Mouse (Mus musculus) hindbrain, embryonic 11.5 days (tissue): Measurements from ENCODE around the gene Fut8. TPM values are rescaled to one million over a fixed set of nuclear protein-coding genes. Genes with fewer than 3 reads are reported as not detected.
"Not testable (repeated sequence)": the region's sequence is repeated elsewhere in the genome, so short reads cannot be mapped to it uniquely, and the experiment has no call there.

Experiments used
- ATAC-seq: fragments of 200-750 bp; cut with Nextera tagmentation; 2 replicates; pipeline ENCODE4 v1.8.0; 2017; ENCODE audit warnings: mild to moderate bottlenecking, moderate TSS enrichment, moderate library complexity; ENCODE audit not compliant: low FRiP score
- DNase-seq: peaks from one replicate; pipeline ENCODE4 v3.0.0-alpha.2; 2015; ENCODE audit warnings: low spot score
- H3K27ac ChIP-seq: fragments of 300-500 bp; sonication (generic); 2 replicates; pipeline ENCODE4 v1.5.1; 2014; ENCODE audit warnings: mild to moderate bottlenecking, low read depth, low read length
- H3K27me3 ChIP-seq: fragments of 300-500 bp; sonication (generic); 2 replicates; pipeline ENCODE4 v1.6.1; 2014; ENCODE audit warnings: mild to moderate bottlenecking, low read length, moderate library complexity, mixed read lengths; ENCODE audit not compliant: control insufficient read depth, insufficient read depth
- H3K36me3 ChIP-seq: fragments of 300-500 bp; sonication (generic); 2 replicates; pipeline ENCODE4 v1.6.1; 2014; ENCODE audit warnings: mild to moderate bottlenecking, low read length, moderate library complexity, mixed read lengths; ENCODE audit not compliant: control insufficient read depth, insufficient read depth
- H3K4me1 ChIP-seq: fragments of 300-500 bp; sonication (generic); replicated peaks from 2 replicates; pipeline ENCODE4 v1.6.1; 2014; ENCODE audit warnings: low read length, mixed read lengths; ENCODE audit not compliant: control insufficient read depth, insufficient read depth
- H3K4me2 ChIP-seq: fragments of 300-500 bp; sonication (generic); replicated peaks from 2 replicates; pipeline ENCODE4 v1.6.1; 2014; ENCODE audit warnings: mild to moderate bottlenecking, low read depth, low read length
- H3K4me3 ChIP-seq: fragments of 300-500 bp; sonication (generic); 2 replicates; pipeline ENCODE4 v1.5.1; 2014; ENCODE audit warnings: low read depth, low read length
- H3K9ac ChIP-seq: fragments of 300-500 bp; sonication (generic); 2 replicates; pipeline ENCODE4 v1.6.1; 2014; ENCODE audit warnings: low read depth, low read length
- H3K9me3 ChIP-seq: fragments of 300-500 bp; sonication (generic); 2 replicates; pipeline ENCODE4 v1.6.1; 2016; ENCODE audit warnings: low read length; ENCODE audit not compliant: control insufficient read depth
- WGBS: fragments of 180-500 bp; shearing (Covaris S2); extraction: QIAGEN DNeasy Blood & Tissue Kit; methylation state at CpG from one replicate; pipeline ENCODE4 v1.1.7; 2014; 5-methylcytosine and 5-hydroxymethylcytosine counted together
- polyA plus RNA-seq: library from polyadenylated mRNA; unstranded; fragments of >200 nt; fragmentation: Nextera tagmentation; extraction: Ambion mirVana; gene quantifications from 2 replicates; pipeline ENCODE4 v1.2.1, GENCODE M21; 2014

The Fut8 gene
- polyA plus RNA-seq, 1 experiment from 2014 or later: 34.4 TPM

- H3K4me1 ChIP-seq: no peaks in the 10 kb centered on the region
- 82% methylated on average over 4 of the region's 4 CpGs for WGBS
- H3K9me3 ChIP-seq: no peaks in the 10 kb centered on the region
- no peak for ATAC-seq
- H3K4me3 ChIP-seq: no peak overlapping the region
- H3K27ac ChIP-seq: no peak overlapping the region
- H3K27me3 ChIP-seq: no peaks in the 10 kb centered on the region
- H3K4me2 ChIP-seq: no peak overlapping the region
- H3K9ac ChIP-seq: no peak overlapping the region
- H3K36me3 ChIP-seq: no peaks in the 10 kb centered on the region
- no peak for DNase-seq
These were observed 53.1 kb downstream of the Fut8 start for GRCm38 (mm10) chr12:77291017-77291416.

GRCm38 (mm10) chr12:77291864-77292263, 53.9 kb downstream of the Fut8 start:
- DNase-seq, H3K27ac ChIP-seq, H3K27me3 ChIP-seq, H3K4me3 ChIP-seq, H3K36me3 ChIP-seq, H3K4me2 ChIP-seq, ATAC-seq, H3K9me3 ChIP-seq, H3K9ac ChIP-seq, H3K4me1 ChIP-seq: not testable (repeated sequence)
- WGBS: 74% methylated on average over 2 of the region's 2 CpGs

GRCm38 (mm10) chr12:77292375-77293258, 54.7 kb downstream of the Fut8 start:
- ATAC-seq (no peak), DNase-seq (no peak)
- no peak overlapping the region for H3K4me3 ChIP-seq
- H3K27me3 ChIP-seq: no peaks in the 10 kb centered on the region
- 84% methylated on average over 4 of the region's 4 CpGs for WGBS
- no peaks in the 10 kb centered on the region for H3K9me3 ChIP-seq
- no peaks in the 10 kb centered on the region for H3K4me1 ChIP-seq
- no peaks in the 10 kb centered on the region for H3K36me3 ChIP-seq
- H3K4me2 ChIP-seq: no peak overlapping the region
- no peak overlapping the region for H3K9ac ChIP-seq
- no peak overlapping the region for H3K27ac ChIP-seq

- Histone ChIP-seq H3K36me3 (no peaks in the 10 kb centered on the region), H3K4me3 (no peak overlapping the region), H3K27me3 (no peaks in the 10 kb centered on the region), H3K9ac (no peak overlapping the region), H3K4me1 (no peaks in the 10 kb centered on the region), H3K4me2 (no peak overlapping the region), H3K27ac (no peak overlapping the region), H3K9me3 (no peaks in the 10 kb centered on the region)
- 94% methylated on average over 1 of the region's 1 CpGs for WGBS
- DNase-seq: no peak
- ATAC-seq: no peak
These were observed 58.2 kb downstream of the Fut8 start for GRCm38 (mm10) chr12:77296119-77296518.

- H3K27ac ChIP-seq: no peak overlapping the region
- no peaks in the 10 kb centered on the region for H3K9me3 ChIP-seq
- no peak overlapping the region for H3K9ac ChIP-seq
- H3K36me3 ChIP-seq: no peaks in the 10 kb centered on the region
- H3K4me1 ChIP-seq: no peaks in the 10 kb centered on the region
- ATAC-seq (no peak), DNase-seq (no peak)
- no peak overlapping the region for H3K4me2 ChIP-seq
- 92% methylated on average over 4 of the region's 4 CpGs for WGBS
- no peaks in the 10 kb centered on the region for H3K27me3 ChIP-seq
- H3K4me3 ChIP-seq: no peak overlapping the region
These were observed 59.2 kb downstream of the Fut8 start for GRCm38 (mm10) chr12:77297114-77297513.

- ATAC-seq: no peak
- Histone ChIP-seq H3K27me3 (no peaks in the 10 kb centered on the region), H3K4me1 (no peaks in the 10 kb centered on the region), H3K27ac (no peak overlapping the region), H3K36me3 (no peaks in the 10 kb centered on the region), H3K4me2 (no peak overlapping the region), H3K4me3 (no peak overlapping the region), H3K9me3 (no peaks in the 10 kb centered on the region), H3K9ac (no peak overlapping the region)
- DNase-seq: no peak
- 88% methylated on average over 2 of the region's 2 CpGs for WGBS
These were observed 59.9 kb downstream of the Fut8 start for GRCm38 (mm10) chr12:77297858-77298257.

- Histone ChIP-seq H3K4me3 (no peak overlapping the region), H3K4me2 (no peak overlapping the region), H3K9me3 (no peaks in the 10 kb centered on the region), H3K27ac (no peak overlapping the region), H3K4me1 (no peaks in the 10 kb centered on the region), H3K27me3 (no peaks in the 10 kb centered on the region), H3K36me3 (no peaks in the 10 kb centered on the region), H3K9ac (no peak overlapping the region)
- DNase-seq (no peak), ATAC-seq (no peak)
- WGBS: 90% methylated on average over 1 of the region's 1 CpGs
These were observed 64.1 kb downstream of the Fut8 start for GRCm38 (mm10) chr12:77302011-77302410.

- no peaks in the 10 kb centered on the region for H3K4me1 ChIP-seq
- no peak overlapping the region for H3K9ac ChIP-seq
- H3K36me3 ChIP-seq: no peaks in the 10 kb centered on the region
- no peak overlapping the region for H3K4me3 ChIP-seq
- DNase-seq: no peak
- H3K27me3 ChIP-seq: no peaks in the 10 kb centered on the region
- H3K4me2 ChIP-seq: no peak overlapping the region
- H3K9me3 ChIP-seq: no peaks in the 10 kb centered on the region
- no peak overlapping the region for H3K27ac ChIP-seq
- ATAC-seq: no peak
These were observed 65.4 kb downstream of the Fut8 start for GRCm38 (mm10) chr12:77303367-77303766.

GRCm38 (mm10) chr12:77305502-77305901, 67.6 kb downstream of the Fut8 start:
- H3K4me2 ChIP-seq: no peak overlapping the region
- 92% methylated on average over 3 of the region's 3 CpGs for WGBS
- no peaks in the 10 kb centered on the region for H3K36me3 ChIP-seq
- H3K9me3 ChIP-seq: no peaks in the 10 kb centered on the region
- H3K4me1 ChIP-seq: no peaks in the 10 kb centered on the region
- DNase-seq: no peak
- no peak overlapping the region for H3K9ac ChIP-seq
- H3K27me3 ChIP-seq: no peaks in the 10 kb centered on the region
- no peak for ATAC-seq
- H3K27ac ChIP-seq: no peak overlapping the region
- H3K4me3 ChIP-seq: no peak overlapping the region
